Mouse (Mus musculus): ENCODE measurements around the gene Arntl.

The Arntl gene

GRCm38 (mm10) chr7:113207471-113208387 lies 464 bp downstream of the Arntl start:
- DNase-seq (ENCODE audit: inconsistent ontology term), result peak; percentile 86

GRCm38 (mm10) chr7:113208388-113208753 lies 1.1 kb downstream of the Arntl start:
- no peak for DNase-seq (ENCODE audit: inconsistent ontology term)

GRCm38 (mm10) chr7:113210441-113210840 lies 3.2 kb downstream of the Arntl start:
- DNase-seq (ENCODE audit: inconsistent ontology term), result peak; percentile 72

GRCm38 (mm10) chr7:113214245-113215169 lies 7.2 kb downstream of the Arntl start:
- DNase-seq (ENCODE audit: inconsistent ontology term), result peak; percentile 84

GRCm38 (mm10) chr7:113216152-113216551 lies 8.9 kb downstream of the Arntl start:
- DNase-seq (ENCODE audit: inconsistent ontology term), result no peak

GRCm38 (mm10) chr7:113219416-113219815 lies 12.2 kb downstream of the Arntl start:
- DNase-seq (ENCODE audit: inconsistent ontology term), result no peak

- no peak for DNase-seq (ENCODE audit: inconsistent ontology term)
Measured at GRCm38 (mm10) chr7:113219864-113220263, 12.6 kb downstream of the Arntl start.

GRCm38 (mm10) chr7:113220691-113221238 lies 13.5 kb downstream of the Arntl start:
- peak; percentile 72 for DNase-seq (ENCODE audit: inconsistent ontology term)

- no peak for DNase-seq (ENCODE audit: inconsistent ontology term)
Measured at GRCm38 (mm10) chr7:113222821-113223220, 15.6 kb downstream of the Arntl start.

GRCm38 (mm10) chr7:113224620-113225019 lies 17.4 kb downstream of the Arntl start:
- DNase-seq (ENCODE audit: inconsistent ontology term), result no peak

GRCm38 (mm10) chr7:113228498-113228897 lies 21.2 kb downstream of the Arntl start:
- DNase-seq (ENCODE audit: inconsistent ontology term), result peak; percentile 40

- no peak for DNase-seq (ENCODE audit: inconsistent ontology term)
Measured at GRCm38 (mm10) chr7:113236135-113236534, 28.9 kb downstream of the Arntl start.

- DNase-seq (ENCODE audit: inconsistent ontology term), result no peak
Measured at GRCm38 (mm10) chr7:113238365-113238764, 31.1 kb downstream of the Arntl start.

- no peak for DNase-seq (ENCODE audit: inconsistent ontology term)
Measured at GRCm38 (mm10) chr7:113239448-113240130, 32.3 kb downstream of the Arntl start.

- no peak for DNase-seq (ENCODE audit: inconsistent ontology term)
Measured at GRCm38 (mm10) chr7:113240438-113240837, 33.2 kb downstream of the Arntl start.

- peak; percentile 81 for DNase-seq (ENCODE audit: inconsistent ontology term)
Measured at GRCm38 (mm10) chr7:113241901-113242661, 34.8 kb downstream of the Arntl start.

- peak; percentile 89 for DNase-seq (ENCODE audit: inconsistent ontology term)
Measured at GRCm38 (mm10) chr7:113242688-113243087, 35.4 kb downstream of the Arntl start.

- DNase-seq (ENCODE audit: inconsistent ontology term), result peak; percentile 78
Measured at GRCm38 (mm10) chr7:113245144-113245543, 37.9 kb downstream of the Arntl start.

GRCm38 (mm10) chr7:113246512-113246911 lies 39.2 kb downstream of the Arntl start:
- DNase-seq (ENCODE audit: inconsistent ontology term), result no peak

GRCm38 (mm10) chr7:113247167-113247566 lies 39.9 kb downstream of the Arntl start:
- DNase-seq (ENCODE audit: inconsistent ontology term), result no peak

Data from Muller cell, postnatal 12 days (primary cell).